Mouse (Mus musculus): ENCODE results near the gene Atp8a2. TPM values are rescaled to one million over a fixed set of nuclear protein-coding genes. Genes with fewer than 3 reads are reported as not detected.
A peak's percentile ranks its signal among the peaks of the same experiment; 100 is the strongest.
"Not testable (repeated sequence)": the region's sequence is repeated elsewhere in the genome, so short reads cannot be mapped to it uniquely, and the experiment has no call there.

The Atp8a2 gene
- polyA plus RNA-seq, 1 experiment from 2014 or later, result 36.6 TPM

GRCm38 (mm10) chr14:59632067-59632466 lies 564.9 kb downstream of the Atp8a2 start:
- WGBS, result 94% methylated on average over 6 of the region's 6 CpGs
- Histone ChIP-seq H3K36me3 (no peaks in the 10 kb centered on the region), H3K4me1 (replicated peaks) (peaks cover 19% of the 10 kb centered on the region), H3K27ac (replicated peaks) (no peak overlapping the region), H3K9ac (no peak overlapping the region), H3K9me3 (no peaks in the 10 kb centered on the region), H3K4me3 (no peak overlapping the region), H3K4me2 (no peak overlapping the region), H3K27me3 (peaks cover 27% of the 10 kb centered on the region)
- ATAC-seq (ENCODE audit: low read depth), result no peak

DNA sequence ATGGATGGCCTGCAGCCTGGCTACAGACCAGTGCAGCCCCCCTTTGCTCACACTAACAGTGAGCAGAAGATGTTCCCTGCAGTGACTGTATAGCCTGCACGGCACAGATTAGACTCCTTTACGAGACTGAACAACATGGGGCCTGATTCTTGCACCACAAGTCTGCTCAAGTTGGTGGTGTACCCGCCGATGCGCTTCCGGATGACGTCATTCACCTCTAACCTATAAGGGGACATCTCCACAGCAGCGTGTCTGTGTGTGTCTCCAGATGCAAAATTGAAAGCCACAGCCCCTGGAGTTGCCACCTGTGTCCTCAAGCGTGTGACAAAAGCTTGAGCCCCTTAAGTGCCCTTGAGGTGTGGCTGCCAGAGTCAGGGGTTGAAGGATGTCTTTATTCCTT lies 566.9 kb downstream of the Atp8a2 start:
- no peak for ATAC-seq (ENCODE audit: low read depth)
- no peaks in the 10 kb centered on the region for H3K9me3 ChIP-seq
- H3K9ac ChIP-seq, result no peak overlapping the region
- H3K27me3 ChIP-seq, result peaks cover 36% of the 10 kb centered on the region
- H3K36me3 ChIP-seq, result no peaks in the 10 kb centered on the region
- WGBS, result 80% methylated on average over 9 of the region's 9 CpGs
- H3K4me2 ChIP-seq, result no peak overlapping the region
- H3K27ac ChIP-seq (replicated peaks), result no peak overlapping the region
- no peak overlapping the region for H3K4me3 ChIP-seq
- peaks cover 35% of the 10 kb centered on the region for H3K4me1 ChIP-seq (replicated peaks)

DNA sequence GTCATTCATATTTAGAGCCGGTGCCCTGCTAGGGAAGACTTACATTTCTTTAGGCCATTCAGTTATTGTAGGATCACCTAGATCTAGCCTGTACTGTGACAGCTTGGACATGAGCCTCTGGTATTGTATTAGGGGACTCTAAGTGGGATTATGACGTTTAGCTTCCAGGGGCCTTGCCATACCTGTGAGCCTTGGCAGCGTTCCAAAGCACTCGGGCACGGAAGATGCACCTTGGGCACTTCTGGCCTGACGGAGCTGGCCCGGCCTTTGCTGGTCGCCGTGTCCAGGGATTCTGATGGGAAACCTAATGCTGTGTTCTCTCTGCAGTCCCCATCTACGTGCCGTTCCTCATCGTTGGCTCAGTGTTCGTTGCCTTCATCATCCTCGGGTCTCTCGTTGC lies 567.7 kb downstream of the Atp8a2 start:
- Histone ChIP-seq H3K9me3 (no peaks in the 10 kb centered on the region), H3K36me3 (no peaks in the 10 kb centered on the region), H3K4me1 (replicated peaks) (peaks cover 42% of the 10 kb centered on the region), H3K4me3 (no peak overlapping the region), H3K27me3 (peaks cover 43% of the 10 kb centered on the region), H3K27ac (replicated peaks) (no peak overlapping the region), H3K9ac (no peak overlapping the region), H3K4me2 (no peak overlapping the region)
- ATAC-seq (ENCODE audit: low read depth), result no peak
- WGBS, result 88% methylated on average over 15 of the region's 15 CpGs

- WGBS, result 21% methylated on average over 7 of the region's 7 CpGs
Observed at GRCm38 (mm10) chr14:59627823-59628222, 569.2 kb downstream of the Atp8a2 start.

GRCm38 (mm10) chr14:59627142-59627680 lies 569.8 kb downstream of the Atp8a2 start:
- H3K27ac ChIP-seq (replicated peaks), result no peak overlapping the region
- H3K4me2 ChIP-seq, result peak overlapping the region; percentile 73
- H3K9ac ChIP-seq, result peak overlapping the region; percentile 77; the same call in 1 of the 2 replicates
- peaks cover 42% of the 10 kb centered on the region for H3K4me1 ChIP-seq (replicated peaks)
- WGBS, result 14% methylated on average over 9 of the region's 9 CpGs
- ATAC-seq (ENCODE audit: low read depth), result no peak
- peak overlapping the region; percentile 62 for H3K4me3 ChIP-seq
- no peaks in the 10 kb centered on the region for H3K9me3 ChIP-seq
- peaks cover 64% of the 10 kb centered on the region for H3K27me3 ChIP-seq
- no peaks in the 10 kb centered on the region for H3K36me3 ChIP-seq

More at GRCm38 (mm10) chr14:59627823-59628222, 569.2 kb downstream of the Atp8a2 start:
- H3K9ac ChIP-seq, result peak overlapping the region; percentile 31; the same call in 1 of the 2 replicates
- peaks cover 42% of the 10 kb centered on the region for H3K4me1 ChIP-seq (replicated peaks)
- peak overlapping the region; percentile 73 for H3K4me2 ChIP-seq
- peaks cover 58% of the 10 kb centered on the region for H3K27me3 ChIP-seq
- ATAC-seq (ENCODE audit: low read depth), result no peak
- peak overlapping the region; percentile 62 for H3K4me3 ChIP-seq
- H3K27ac ChIP-seq (replicated peaks), result no peak overlapping the region
- H3K36me3 ChIP-seq, result no peaks in the 10 kb centered on the region
- no peaks in the 10 kb centered on the region for H3K9me3 ChIP-seq

GRCm38 (mm10) chr14:59626711-59627110 lies 570.3 kb downstream of the Atp8a2 start:
- no peak for ATAC-seq (ENCODE audit: low read depth)

DNA sequence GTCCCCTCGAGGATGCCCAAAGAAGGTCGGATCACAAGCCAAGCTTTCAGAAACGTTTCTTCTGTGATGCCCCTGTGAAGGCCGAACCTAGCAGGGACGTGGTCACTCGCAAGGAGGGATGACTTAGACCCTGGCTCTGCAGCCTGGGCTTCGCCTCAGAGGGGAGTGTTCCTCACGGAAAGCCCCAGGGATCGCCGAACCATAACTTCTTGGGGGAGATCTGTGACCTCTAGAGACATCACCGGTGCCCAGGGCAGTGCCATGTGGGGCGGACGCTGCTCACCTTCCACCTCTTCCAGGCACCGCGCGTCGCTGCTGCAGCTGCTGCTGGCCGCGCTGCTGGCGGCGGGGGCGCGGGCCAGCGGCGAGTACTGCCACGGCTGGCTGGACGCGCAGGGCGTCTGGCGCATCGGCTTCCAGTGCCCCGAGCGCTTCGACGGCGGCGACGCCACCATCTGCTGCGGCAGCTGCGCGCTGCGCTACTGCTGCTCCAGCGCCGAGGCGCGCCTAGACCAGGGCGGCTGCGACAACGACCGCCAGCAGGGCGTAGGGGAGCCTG lies 571.1 kb downstream of the Atp8a2 start:
- no peaks in the 10 kb centered on the region for H3K9me3 ChIP-seq
- peak overlapping the region; percentile 73 for H3K4me2 ChIP-seq
- peaks cover 38% of the 10 kb centered on the region for H3K4me1 ChIP-seq (replicated peaks)
- under 1% methylated on average over 51 of the region's 51 CpGs for WGBS
- peak overlapping the region; percentile 78 for H3K27ac ChIP-seq (replicated peaks)
- peak; percentile 70 for ATAC-seq (ENCODE audit: low read depth)
- H3K27me3 ChIP-seq, result peaks cover 68% of the 10 kb centered on the region
- peak overlapping the region; percentile 62 for H3K4me3 ChIP-seq
- peak overlapping the region; percentile 77 for H3K9ac ChIP-seq
- no peaks in the 10 kb centered on the region for H3K36me3 ChIP-seq

More at GRCm38 (mm10) chr14:59626711-59627110, 570.3 kb downstream of the Atp8a2 start:
- Histone ChIP-seq H3K4me2 (peak overlapping the region; percentile 73), H3K36me3 (no peaks in the 10 kb centered on the region), H3K4me3 (peak overlapping the region; percentile 62), H3K4me1 (replicated peaks) (peaks cover 42% of the 10 kb centered on the region), H3K27me3 (peaks cover 64% of the 10 kb centered on the region), H3K27ac (replicated peaks) (no peak overlapping the region), H3K9ac (peak overlapping the region; percentile 77), H3K9me3 (no peaks in the 10 kb centered on the region)
- WGBS, result 26% methylated on average over 8 of the region's 8 CpGs

GRCm38 (mm10) chr14:59625158-59625805 lies 571.7 kb downstream of the Atp8a2 start, which contains the start of gene Shisa2:
Gene Shisa2 (plus strand): TSS chr14:59625308.
- Histone ChIP-seq H3K4me1 (replicated peaks) (peaks cover 37% of the 10 kb centered on the region), H3K4me3 (peak within 1 kb of the TSS; percentile 62), H3K9ac (peak within 1 kb of the TSS; percentile 77), H3K9me3 (no peaks in the 10 kb centered on the region), H3K4me2 (peak within 1 kb of the TSS; percentile 73), H3K36me3 (no peaks in the 10 kb centered on the region), H3K27ac (replicated peaks) (peak within 1 kb of the TSS; percentile 78), H3K27me3 (peaks cover 69% of the 10 kb centered on the region)
- peak; percentile 91 for ATAC-seq (ENCODE audit: low read depth)
- under 1% methylated on average over 65 of the region's 65 CpGs for WGBS

- no peak for ATAC-seq (ENCODE audit: low read depth)
- H3K4me3 ChIP-seq, result no peak overlapping the region
- H3K27me3 ChIP-seq, result peaks cover 63% of the 10 kb centered on the region
- no peak overlapping the region for H3K9ac ChIP-seq
- H3K9me3 ChIP-seq, result no peaks in the 10 kb centered on the region
- WGBS, result 22% methylated on average over 9 of the region's 9 CpGs
- H3K27ac ChIP-seq (replicated peaks), result no peak overlapping the region
- peaks cover 37% of the 10 kb centered on the region for H3K4me1 ChIP-seq (replicated peaks)
- peak overlapping the region; percentile 73 for H3K4me2 ChIP-seq
- H3K36me3 ChIP-seq, result no peaks in the 10 kb centered on the region
Observed at GRCm38 (mm10) chr14:59624326-59624885, 572.6 kb downstream of the Atp8a2 start.

DNA sequence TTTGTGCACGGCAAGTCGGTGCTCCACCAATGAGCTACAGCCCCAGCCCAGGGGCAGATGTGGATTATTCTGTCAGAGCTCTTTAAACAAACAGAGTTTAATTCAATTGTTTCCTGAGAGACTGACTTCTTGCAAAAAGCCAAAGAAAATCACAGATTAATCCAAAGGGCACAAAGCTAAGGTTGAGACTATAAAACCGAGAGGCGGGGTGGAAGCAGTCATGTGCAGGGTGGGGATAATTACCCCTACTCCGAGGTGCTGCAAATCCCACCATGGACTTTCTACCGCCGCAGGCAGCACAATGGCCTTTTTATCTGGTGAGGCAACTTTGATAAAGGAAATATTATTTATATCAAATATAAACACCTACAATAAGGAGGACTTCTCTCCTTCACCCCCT lies 580.2 kb downstream of the Atp8a2 start:
- no peak overlapping the region for H3K27ac ChIP-seq (replicated peaks)
- no peak overlapping the region for H3K4me2 ChIP-seq
- no peak overlapping the region for H3K4me3 ChIP-seq
- H3K27me3 ChIP-seq, result peaks cover 9% of the 10 kb centered on the region; the same call in 1 of the 2 replicates
- H3K9me3 ChIP-seq, result no peaks in the 10 kb centered on the region
- H3K9ac ChIP-seq, result no peak overlapping the region
- ATAC-seq (ENCODE audit: low read depth), result no peak
- WGBS, result 53% methylated on average over 7 of the region's 7 CpGs
- no peaks in the 10 kb centered on the region for H3K4me1 ChIP-seq (replicated peaks)
- H3K36me3 ChIP-seq, result no peaks in the 10 kb centered on the region

DNA sequence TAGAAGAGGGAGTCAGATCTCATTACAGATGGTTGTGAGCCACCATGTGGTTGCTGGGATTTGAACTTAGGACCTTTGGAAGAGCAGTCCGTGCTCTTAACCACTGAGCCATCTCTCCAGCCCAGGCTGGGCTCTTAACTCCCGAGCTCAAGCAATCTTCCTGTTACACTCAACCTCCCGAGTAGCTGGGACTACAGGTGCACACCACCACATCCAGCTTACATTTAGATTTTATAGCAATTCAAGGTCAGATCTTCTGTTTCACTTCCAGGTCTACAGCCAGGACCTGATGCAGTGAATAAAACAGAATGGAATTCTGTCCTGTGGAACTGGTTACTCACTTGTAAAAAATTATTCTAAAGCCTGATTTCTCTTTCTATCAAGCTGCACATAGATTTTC lies 582.8 kb downstream of the Atp8a2 start:
- WGBS, result 82% methylated on average over 3 of the region's 3 CpGs
- not testable (repeated sequence) for H3K27ac ChIP-seq (replicated peaks); H3K36me3 ChIP-seq; ATAC-seq (ENCODE audit: low read depth); H3K9me3 ChIP-seq; H3K27me3 ChIP-seq; H3K9ac ChIP-seq; H3K4me1 ChIP-seq (replicated peaks); H3K4me2 ChIP-seq; H3K4me3 ChIP-seq

GRCm38 (mm10) chr14:59612920-59613625 lies 583.9 kb downstream of the Atp8a2 start:
- Histone ChIP-seq H3K27ac (replicated peaks) (no peak overlapping the region), H3K4me3 (no peak overlapping the region), H3K4me1 (replicated peaks) (no peaks in the 10 kb centered on the region), H3K4me2 (no peak overlapping the region), H3K9ac (no peak overlapping the region), H3K36me3 (no peaks in the 10 kb centered on the region), H3K27me3 (no peaks in the 10 kb centered on the region), H3K9me3 (no peaks in the 10 kb centered on the region)
- WGBS, result 51% methylated on average over 14 of the region's 14 CpGs
- no peak for ATAC-seq (ENCODE audit: low read depth)
